Mouse (Mus musculus) spleen, adult 2 months (tissue): ENCODE data around the gene Olfr1370.

Experiments used
- CTCF ChIP-seq: fragments of 200-500 bp; IDR thresholded peaks from 2 replicates; pipeline ENCODE4 v1.5.1; 2011; ENCODE audit warnings: mild to moderate bottlenecking, inconsistent platforms; ENCODE audit not compliant: insufficient read depth, insufficient read length, insufficient replicate concordance; ENCODE audit errors: extremely low read depth
- POLR2A ChIP-seq: fragments of 200-500 bp; IDR thresholded peaks from 2 replicates; pipeline ENCODE4 v1.6.1; 2011; ENCODE audit warnings: low read depth, low read length, inconsistent platforms

DNA sequence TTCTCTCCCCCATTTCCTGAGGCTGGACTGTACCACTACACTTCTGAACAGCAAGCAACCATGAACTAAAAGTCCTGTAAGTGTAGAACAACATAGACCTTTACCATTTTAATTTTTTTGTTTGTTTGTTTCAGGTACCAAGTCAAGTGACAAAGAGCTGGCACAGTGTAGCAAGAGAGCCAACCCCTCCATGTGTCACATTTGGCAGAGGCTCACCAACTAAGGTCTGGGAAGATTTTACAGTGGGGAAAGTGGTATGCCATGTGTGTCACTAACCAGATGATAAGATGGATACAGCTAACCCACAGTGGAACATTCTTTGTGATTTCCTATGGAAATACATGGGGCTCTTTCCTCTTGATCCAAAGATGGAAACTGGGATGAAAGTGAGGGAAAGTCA is 38.8 kb downstream of the Olfr1370 start:
- TF ChIP-seq CTCF (no peak), POLR2A (no peak)
